Mouse (Mus musculus) liver, embryonic 13.5 days (tissue): ENCODE measurements around the gene Rps6ka4. TPM values are rescaled to one million over a fixed set of nuclear protein-coding genes. Genes with fewer than 3 reads are reported as not detected.

Experiments
- ATAC-seq: fragments of 200-750 bp; cut with Nextera tagmentation; 2 replicates; pipeline ENCODE4 v1.8.0; 2017; ENCODE audit warnings: low read depth, mild to moderate bottlenecking, moderate number of reproducible peaks, moderate library complexity
- DNase-seq: peaks from one replicate; pipeline ENCODE4 v3.0.0; 2022
- H3K27ac ChIP-seq: fragments of 300-500 bp; sonication (generic); 2 replicates; pipeline ENCODE4 v1.5.1; 2015; ENCODE audit warnings: moderate library complexity, mild to moderate bottlenecking, inconsistent platforms
- H3K27me3 ChIP-seq: fragments of 300-500 bp; sonication (generic); 2 replicates; pipeline ENCODE4 v1.6.1; 2015; ENCODE audit warnings: mild to moderate bottlenecking, inconsistent platforms
- H3K36me3 ChIP-seq: fragments of 300-500 bp; sonication (generic); 2 replicates; pipeline ENCODE4 v1.6.1; 2015; ENCODE audit warnings: mild to moderate bottlenecking, inconsistent platforms
- H3K4me1 ChIP-seq: fragments of 300-500 bp; sonication (generic); replicated peaks from 2 replicates; pipeline ENCODE4 v1.6.1; 2015; ENCODE audit warnings: inconsistent platforms
- H3K4me2 ChIP-seq: fragments of 300-500 bp; sonication (generic); 2 replicates; pipeline ENCODE4 v1.6.1; 2015; ENCODE audit warnings: inconsistent platforms, mild to moderate bottlenecking, moderate library complexity
- H3K4me3 ChIP-seq: fragments of 300-500 bp; sonication (generic); replicated peaks from 2 replicates; pipeline ENCODE4 v1.5.1; 2015; ENCODE audit warnings: mild to moderate bottlenecking, inconsistent platforms
- H3K9ac ChIP-seq: fragments of 300-500 bp; sonication (generic); 2 replicates; pipeline ENCODE4 v1.6.1; 2015; ENCODE audit warnings: mild to moderate bottlenecking, inconsistent platforms
- H3K9me3 ChIP-seq: fragments of 300-500 bp; sonication (generic); replicated peaks from 2 replicates; pipeline ENCODE4 v1.6.1; 2016; ENCODE audit warnings: inconsistent platforms
- WGBS: fragments of 180-500 bp; shearing (Covaris S2); methylation state at CpG from one replicate; pipeline ENCODE4 v1.1.7; 2015; ENCODE audit not compliant: insufficient replicate concordance; 5-methylcytosine and 5-hydroxymethylcytosine counted together
- microRNA-seq: library from miRNA; unstranded; fragments of <30 nt; microRNA quantifications from one replicate; pipeline ENCODE4, GENCODE M21; 2016
- polyA plus RNA-seq: library from polyadenylated mRNA; unstranded; fragments of >200 nt; fragmentation: Nextera tagmentation; extraction: Ambion mirVana; gene quantifications from 2 replicates; pipeline ENCODE4 v1.2.1, GENCODE M21; 2015

The Rps6ka4 gene
- polyA plus RNA-seq, 1 experiment from 2014 or later = 6.1 TPM

GRCm38 (mm10) chr19:6829069-6829468 lies 11.4 kb downstream of the Rps6ka4 start:
- no peak for DNase-seq
- no peak for ATAC-seq
- 27% methylated on average over 3 of the region's 3 CpGs for WGBS
- H3K27ac ChIP-seq = no peak overlapping the region
- peaks cover 49% of the 10 kb centered on the region for H3K27me3 ChIP-seq
- H3K9ac ChIP-seq = no peak overlapping the region
- no peaks in the 10 kb centered on the region for H3K9me3 ChIP-seq
- peaks cover 37% of the 10 kb centered on the region for H3K4me1 ChIP-seq
- peaks cover 12% of the 10 kb centered on the region for H3K36me3 ChIP-seq
- no peak overlapping the region for H3K4me2 ChIP-seq
- no peak overlapping the region for H3K4me3 ChIP-seq

GRCm38 (mm10) chr19:6826601-6827000 lies 13.8 kb downstream of the Rps6ka4 start:
- no peak for DNase-seq

DNA sequence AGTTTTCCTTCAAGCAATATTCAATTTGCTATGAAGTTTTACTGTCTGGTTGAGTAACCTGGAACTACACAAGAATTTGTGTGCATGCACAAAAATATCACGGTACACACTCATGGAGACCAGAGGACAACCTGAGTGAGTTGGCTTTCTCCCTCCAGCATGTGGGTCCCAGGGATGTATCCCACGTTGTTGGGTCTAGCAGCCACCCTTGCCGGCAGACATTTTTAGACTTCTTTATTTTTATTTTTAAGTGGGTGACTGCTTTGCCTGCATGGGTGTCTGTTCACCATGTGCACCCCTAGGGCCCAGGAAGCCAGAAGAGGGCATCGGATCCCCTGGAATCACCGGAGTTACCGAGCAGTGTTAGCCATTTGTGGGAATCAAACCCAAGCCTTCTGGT lies 15.1 kb downstream of the Rps6ka4 start:
- H3K4me2 ChIP-seq = no peak overlapping the region
- no peak overlapping the region for H3K4me3 ChIP-seq
- no peak overlapping the region for H3K27ac ChIP-seq
- no peaks in the 10 kb centered on the region for H3K36me3 ChIP-seq
- no peak for DNase-seq
- no peak for ATAC-seq
- H3K9me3 ChIP-seq = no peaks in the 10 kb centered on the region
- H3K27me3 ChIP-seq = peaks cover 32% of the 10 kb centered on the region
- no peak overlapping the region for H3K9ac ChIP-seq
- WGBS = 62% methylated on average over 6 of the region's 6 CpGs
- H3K4me1 ChIP-seq = peaks cover 6% of the 10 kb centered on the region; the same call in 1 of the 2 replicates

More at GRCm38 (mm10) chr19:6826601-6827000, 13.8 kb downstream of the Rps6ka4 start:
- peaks cover 18% of the 10 kb centered on the region for H3K4me1 ChIP-seq
- no peak overlapping the region for H3K4me3 ChIP-seq
- 54% methylated on average over 3 of the region's 3 CpGs for WGBS
- no peak for ATAC-seq
- H3K27ac ChIP-seq = no peak overlapping the region
- H3K9ac ChIP-seq = no peak overlapping the region
- no peak overlapping the region for H3K4me2 ChIP-seq
- H3K36me3 ChIP-seq = 0 out of 2 replicates have a peak, but pooled peaks cover 1% of the 10 kb centered on the region
- no peaks in the 10 kb centered on the region for H3K9me3 ChIP-seq
- H3K27me3 ChIP-seq = peaks cover 44% of the 10 kb centered on the region

GRCm38 (mm10) chr19:6820538-6821195 lies 19.8 kb downstream of the Rps6ka4 start:
- ATAC-seq = no peak

DNA sequence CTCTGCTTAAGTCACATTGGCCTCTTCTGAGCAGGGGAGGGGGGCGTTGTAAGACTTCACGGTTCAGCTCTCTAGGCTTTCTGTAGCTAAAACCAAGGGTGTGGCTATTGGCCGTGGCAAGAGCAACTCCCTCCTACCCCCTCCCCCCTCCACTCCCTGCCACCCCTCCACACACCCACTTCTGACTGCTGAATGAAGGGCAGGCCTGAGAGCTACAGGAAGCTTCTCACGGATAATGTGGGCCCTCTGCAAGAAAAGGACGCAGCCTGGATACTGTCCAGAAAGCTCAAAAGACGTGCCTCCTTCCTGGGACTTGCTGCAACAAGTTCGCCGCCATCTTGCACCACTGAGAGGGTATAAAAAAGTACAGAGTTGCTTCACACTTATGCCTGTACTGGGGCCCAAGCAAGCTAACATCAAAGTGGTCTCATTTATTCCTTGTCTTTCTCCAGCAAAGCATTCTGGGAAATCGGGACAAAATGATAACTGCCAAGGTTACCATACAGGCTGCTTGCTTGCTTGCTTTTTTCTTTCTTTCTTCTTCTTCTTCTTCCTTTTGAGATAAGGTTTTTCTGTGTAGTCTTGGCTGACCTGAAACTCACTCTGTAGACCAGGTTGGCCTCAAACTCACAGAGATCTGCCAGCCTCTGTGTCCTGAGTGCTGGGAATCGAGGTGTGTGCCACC lies 21.2 kb downstream of the Rps6ka4 start:
- Histone ChIP-seq H3K36me3 (no peaks in the 10 kb centered on the region), H3K27ac (no peak overlapping the region), H3K4me2 (no peak overlapping the region), H3K4me1 (peaks cover 8% of the 10 kb centered on the region), H3K9ac (no peak overlapping the region), H3K9me3 (no peaks in the 10 kb centered on the region), H3K27me3 (0 out of 2 replicates have a peak, but pooled peaks cover 4% of the 10 kb centered on the region), H3K4me3 (no peak overlapping the region)
- no peak for DNase-seq
- no peak for ATAC-seq
- 35% methylated on average over 10 of the region's 10 CpGs for WGBS

More at GRCm38 (mm10) chr19:6820538-6821195, 19.8 kb downstream of the Rps6ka4 start:
- Histone ChIP-seq H3K27me3 (0 out of 2 replicates have a peak, but pooled peaks cover 4% of the 10 kb centered on the region), H3K4me3 (no peak overlapping the region), H3K4me1 (peaks cover 8% of the 10 kb centered on the region), H3K36me3 (no peaks in the 10 kb centered on the region), H3K9ac (no peak overlapping the region), H3K9me3 (no peaks in the 10 kb centered on the region), H3K27ac (no peak overlapping the region), H3K4me2 (no peak overlapping the region)
- no peak for DNase-seq
- 68% methylated on average over 13 of the region's 13 CpGs for WGBS

- ATAC-seq = no peak
- no peak for DNase-seq
- Histone ChIP-seq H3K9me3 (no peaks in the 10 kb centered on the region), H3K4me1 (peaks cover 8% of the 10 kb centered on the region), H3K4me2 (no peak overlapping the region), H3K4me3 (no peak overlapping the region), H3K9ac (no peak overlapping the region), H3K27ac (no peak overlapping the region), H3K27me3 (no peaks in the 10 kb centered on the region), H3K36me3 (no peaks in the 10 kb centered on the region)
- WGBS = 62% methylated on average over 3 of the region's 3 CpGs
These were observed 25.5 kb downstream of the Rps6ka4 start for GRCm38 (mm10) chr19:6814958-6815357.

- Histone ChIP-seq H3K36me3 (no peaks in the 10 kb centered on the region), H3K9ac (no peak overlapping the region), H3K4me1 (peaks cover 4% of the 10 kb centered on the region), H3K27ac (no peak overlapping the region), H3K4me2 (no peak overlapping the region), H3K9me3 (no peaks in the 10 kb centered on the region), H3K27me3 (no peaks in the 10 kb centered on the region), H3K4me3 (no peak overlapping the region)
- DNase-seq (no peak), ATAC-seq (no peak)
- WGBS = 53% methylated on average over 4 of the region's 4 CpGs
These were observed 26.1 kb downstream of the Rps6ka4 start for GRCm38 (mm10) chr19:6814366-6814765.

Small RNAs within 50 kb of the gene (microRNA-seq; reads per million reads assigned to microRNA genes)
- not detected for gene Mir5046

Other genes with a start within 250 kb of the Rps6ka4 start
- 1.9 and 3.1 TPM in 2 replicates for gene Ccdc88b, start 17.6 kb upstream of the Rps6ka4 start, polyA plus RNA-seq
- gene Trmt112, start 69.1 kb upstream of the Rps6ka4 start, polyA plus RNA-seq = 103 and 106 TPM in 2 replicates
- 97.7 and 101 TPM in 2 replicates for gene Prdx5, start 69.5 kb upstream of the Rps6ka4 start, polyA plus RNA-seq
- gene Esrra, start 81.2 kb upstream of the Rps6ka4 start, polyA plus RNA-seq = 4.4 and 4.8 TPM in 2 replicates
- gene Catsperz, start 84.7 kb upstream of the Rps6ka4 start, polyA plus RNA-seq = 0.51 and 0.73 TPM in 2 replicates
- gene Kcnk4, start 93.9 kb upstream of the Rps6ka4 start, polyA plus RNA-seq = 0.06 TPM in 1 of 2 replicates, not detected in the other
- 32.2 and 34.6 TPM in 2 replicates for gene Bad, start 101.2 kb upstream of the Rps6ka4 start, polyA plus RNA-seq
- gene Gpr137, start 101.8 kb upstream of the Rps6ka4 start, polyA plus RNA-seq = 6.4 and 7.3 TPM in 2 replicates
- gene Ppp1r14b, start 134.3 kb upstream of the Rps6ka4 start, polyA plus RNA-seq = 73.6 and 81.7 TPM in 2 replicates
- 5.6 and 6.3 TPM in 2 replicates for gene Plcb3, start 135.8 kb upstream of the Rps6ka4 start, polyA plus RNA-seq
- 88.0 and 91.6 TPM in 2 replicates for gene Fkbp2, start 139.9 kb upstream of the Rps6ka4 start, polyA plus RNA-seq
- gene Vegfb, start 147.0 kb upstream of the Rps6ka4 start, polyA plus RNA-seq = 13.7 and 16.0 TPM in 2 replicates
- gene Dnajc4, start 151.9 kb upstream of the Rps6ka4 start, polyA plus RNA-seq = 9.8 and 11.8 TPM in 2 replicates
- 10.7 and 11.1 TPM in 2 replicates for gene Nudt22, start 155.5 kb upstream of the Rps6ka4 start, polyA plus RNA-seq
- gene Trpt1, start 155.5 kb upstream of the Rps6ka4 start, polyA plus RNA-seq = 2.1 and 2.3 TPM in 2 replicates
- gene Fermt3, start 178.8 kb upstream of the Rps6ka4 start, polyA plus RNA-seq = 106 and 107 TPM in 2 replicates
- gene Stip1, start 199.3 kb upstream of the Rps6ka4 start, polyA plus RNA-seq = 158 and 201 TPM in 2 replicates
- gene Macrod1, start 216.2 kb upstream of the Rps6ka4 start, polyA plus RNA-seq = 3.0 and 3.8 TPM in 2 replicates